Mouse (Mus musculus): Measurements from ENCODE around the gene Pgs1.

DNA sequence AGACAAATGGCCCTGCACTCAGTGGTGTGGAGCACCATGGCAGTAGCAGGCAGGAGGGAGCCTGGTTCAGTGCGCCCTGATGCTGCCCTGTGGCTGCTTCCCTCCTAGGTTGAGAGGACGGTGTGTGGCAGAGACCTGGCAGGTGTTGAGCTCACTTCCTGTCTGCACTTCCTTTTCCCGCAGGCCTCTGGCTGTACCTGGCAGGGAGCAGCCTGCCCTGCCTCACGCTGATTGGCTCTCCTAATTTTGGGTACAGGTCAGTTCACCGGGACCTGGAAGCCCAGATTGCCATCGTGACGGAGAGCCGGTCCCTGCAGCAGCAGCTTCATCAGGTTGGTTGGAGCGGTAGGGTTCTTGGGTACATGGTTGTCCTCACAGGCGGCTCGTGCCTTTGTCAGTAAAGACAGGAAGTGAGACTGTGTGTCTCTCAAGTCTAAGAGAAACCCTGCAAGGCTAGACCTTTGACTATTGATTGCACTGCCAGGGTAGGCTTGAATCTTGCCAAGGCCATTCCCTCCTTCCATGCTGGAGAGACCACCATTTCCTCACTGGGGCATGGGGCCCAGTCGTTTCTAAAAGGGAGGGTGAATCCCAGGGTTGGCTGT, 28.4 kb downstream of the Pgs1 start:
- no peak for TF ChIP-seq CTCF (IDR thresholded peaks at IDR 0.05)
- TF ChIP-seq EP300 (IDR thresholded peaks at IDR 0.05): no peak
